Mouse (Mus musculus): ENCODE data around the gene Gm47189. TPM values are rescaled to one million over a fixed set of nuclear protein-coding genes. Genes with fewer than 3 reads are reported as not detected.
"Not testable (repeated sequence)": the region's sequence is repeated elsewhere in the genome, so short reads cannot be mapped to it uniquely, and the experiment has no call there.

Gm47189 gene
- polyA plus RNA-seq (2015; fragmentation: Nextera tagmentation; extraction: Ambion mirVana) = not detected in 2 replicates

GRCm38 (mm10) chr14:41772341-41772740 is at the start of gene Gm47189:
TSS of gene Gm47189 (minus strand) at chr14:41772441.
- H3K9ac ChIP-seq; H3K4me3 ChIP-seq (replicated peaks); H3K4me2 ChIP-seq; H3K4me1 ChIP-seq; ATAC-seq (replicated peaks; ENCODE audit: low FRiP score); H3K27ac ChIP-seq; H3K36me3 ChIP-seq; H3K27me3 ChIP-seq; H3K9me3 ChIP-seq (replicated peaks): not testable (repeated sequence)

- not testable (repeated sequence) for H3K4me2 ChIP-seq; H3K27me3 ChIP-seq; H3K4me1 ChIP-seq; H3K27ac ChIP-seq; H3K36me3 ChIP-seq; H3K4me3 ChIP-seq (replicated peaks); ATAC-seq (replicated peaks; ENCODE audit: low FRiP score); H3K9ac ChIP-seq; H3K9me3 ChIP-seq (replicated peaks)
- WGBS = 90% methylated on average over 2 of the region's 3 CpGs
Measured at GRCm38 (mm10) chr14:41755931-41756330, 16.3 kb downstream of the Gm47189 start.

- 67% methylated on average over 1 of the region's 1 CpGs for WGBS
- H3K9me3 ChIP-seq (replicated peaks); H3K9ac ChIP-seq; H3K4me3 ChIP-seq (replicated peaks); ATAC-seq (replicated peaks; ENCODE audit: low FRiP score); H3K27me3 ChIP-seq; H3K27ac ChIP-seq; H3K4me2 ChIP-seq; H3K4me1 ChIP-seq; H3K36me3 ChIP-seq: not testable (repeated sequence)
Measured at GRCm38 (mm10) chr14:41750514-41750913, 21.7 kb downstream of the Gm47189 start, which contains the start of gene Gm7929. TSS of gene Gm7929 (minus strand) at chr14:41750614.

- not testable (repeated sequence) for H3K4me1 ChIP-seq; ATAC-seq (replicated peaks; ENCODE audit: low FRiP score); H3K4me3 ChIP-seq (replicated peaks); H3K27me3 ChIP-seq; H3K27ac ChIP-seq; H3K36me3 ChIP-seq; H3K9ac ChIP-seq; H3K9me3 ChIP-seq (replicated peaks); H3K4me2 ChIP-seq
- 76% methylated on average over 17 of the region's 17 CpGs for WGBS
Measured at GRCm38 (mm10) chr14:41723437-41723836, 48.8 kb downstream of the Gm47189 start.

- H3K4me3 ChIP-seq (replicated peaks); H3K9ac ChIP-seq; ATAC-seq (replicated peaks; ENCODE audit: low FRiP score); H3K4me1 ChIP-seq; H3K36me3 ChIP-seq; H3K9me3 ChIP-seq (replicated peaks); H3K27ac ChIP-seq; H3K27me3 ChIP-seq; H3K4me2 ChIP-seq: not testable (repeated sequence)
- WGBS = 87% methylated on average over 1 of the region's 1 CpGs
Measured at GRCm38 (mm10) chr14:41717180-41717579, 55.1 kb downstream of the Gm47189 start.

Other genes with a start within 250 kb of the Gm47189 start
- gene Gm7970, start 216.9 kb downstream of the Gm47189 start, polyA plus RNA-seq (2015; fragmentation: Nextera tagmentation; extraction: Ambion mirVana) = not detected in 2 replicates
- not detected in 2 replicates for gene 1700049E17Rik2, start 199.2 kb downstream of the Gm47189 start, polyA plus RNA-seq (2015; fragmentation: Nextera tagmentation; extraction: Ambion mirVana)
- gene Gm3072, start 147.8 kb downstream of the Gm47189 start, polyA plus RNA-seq (2015; fragmentation: Nextera tagmentation; extraction: Ambion mirVana) = not detected in 2 replicates
- gene Gm3676, start 126.0 kb downstream of the Gm47189 start, polyA plus RNA-seq (2015; fragmentation: Nextera tagmentation; extraction: Ambion mirVana) = not detected in 2 replicates
- not detected in 2 replicates for gene Gm8068, start 70.6 kb downstream of the Gm47189 start, polyA plus RNA-seq (2015; fragmentation: Nextera tagmentation; extraction: Ambion mirVana)
- gene Gm7929, start 21.8 kb downstream of the Gm47189 start, polyA plus RNA-seq (2015; fragmentation: Nextera tagmentation; extraction: Ambion mirVana) = not detected in 2 replicates
- gene Gm7980, start 134.8 kb upstream of the Gm47189 start, polyA plus RNA-seq (2015; fragmentation: Nextera tagmentation; extraction: Ambion mirVana) = not detected in 2 replicates
- gene 1700049E17Rik1, start 152.5 kb upstream of the Gm47189 start, polyA plus RNA-seq (2015; fragmentation: Nextera tagmentation; extraction: Ambion mirVana) = not detected in 2 replicates
- not detected in 2 replicates for gene 1700024B05Rik, start 171.6 kb upstream of the Gm47189 start, polyA plus RNA-seq (2015; fragmentation: Nextera tagmentation; extraction: Ambion mirVana)
- not detected in 2 replicates for gene Gm6401, start 195.5 kb upstream of the Gm47189 start, polyA plus RNA-seq (2015; fragmentation: Nextera tagmentation; extraction: Ambion mirVana)
- not detected in 2 replicates for gene Gm3543, start 210.9 kb upstream of the Gm47189 start, polyA plus RNA-seq (2015; fragmentation: Nextera tagmentation; extraction: Ambion mirVana)